Mouse (Mus musculus) E14TG2a.4 (cell line): Measurements from ENCODE around the gene Gm9837.
A peak's percentile ranks its signal among the peaks of the same experiment; 100 is the strongest.

Experiments used
- H3K27me3 ChIP-seq: 2 replicates; pipeline ENCODE4 v1.6.1; 2014; ENCODE audit warnings: low read length, control low read depth; ENCODE audit not compliant: insufficient read depth
- H3K36me3 ChIP-seq: 2 replicates; pipeline ENCODE4 v1.6.1; 2014; ENCODE audit warnings: low read length, control low read depth; ENCODE audit not compliant: insufficient read depth
- H3K4me1 ChIP-seq: replicated peaks from 2 replicates; pipeline ENCODE4 v1.6.1; 2014; ENCODE audit warnings: low read depth, low read length, control low read depth
- H3K4me3 ChIP-seq: replicated peaks from 2 replicates; pipeline ENCODE4 v1.5.1; 2014; ENCODE audit warnings: mild to moderate bottlenecking, low read length
- H3K9me3 ChIP-seq: 2 replicates; pipeline ENCODE4 v1.6.1; 2014; ENCODE audit warnings: low read length, control low read depth
- CTCF ChIP-seq: conservative IDR thresholded peaks from 2 replicates; pipeline ENCODE4 v1.5.1; 2014; ENCODE audit warnings: low read length
- NANOG ChIP-seq: IDR thresholded peaks from 2 replicates; pipeline ENCODE4 v1.6.1; 2014; ENCODE audit warnings: borderline replicate concordance, low read length, mixed read lengths
- POU5F1 ChIP-seq: IDR thresholded peaks from 2 replicates; pipeline ENCODE4 v1.6.1; 2014; ENCODE audit warnings: low read length, borderline replicate concordance

The Gm9837 gene

GRCm38 (mm10) chr11:53456474-53457371 is 13.6 kb downstream of the Gm9837 start, which contains the start of the genes Gm10447 and Shroom1:
TSS of gene Gm10447 (minus strand) at chr11:53457110.
TSS of gene Shroom1 (plus strand) at chr11:53457205.
- peak within 1 kb of the TSS; percentile 76 for H3K4me3 ChIP-seq
- H3K9me3 ChIP-seq = no peaks in the 10 kb centered on the region
- no peaks in the 10 kb centered on the region for H3K36me3 ChIP-seq
- H3K4me1 ChIP-seq = peaks cover 19% of the 10 kb centered on the region
- peaks cover 81% of the 10 kb centered on the region for H3K27me3 ChIP-seq
- TF ChIP-seq CTCF (peak; percentile 13; the same call in 1 of the 2 replicates), POU5F1 (no peak)

- TF ChIP-seq POU5F1 = no peak
- no peak for TF ChIP-seq CTCF
- no peak for TF ChIP-seq NANOG
- Histone ChIP-seq H3K4me1 (peaks cover 12% of the 10 kb centered on the region), H3K27me3 (peaks cover 67% of the 10 kb centered on the region), H3K4me3 (no peak overlapping the region), H3K36me3 (no peaks in the 10 kb centered on the region), H3K9me3 (no peaks in the 10 kb centered on the region)
Observed at GRCm38 (mm10) chr11:53453031-53453430, 17.2 kb downstream of the Gm9837 start.

- peaks cover 61% of the 10 kb centered on the region for H3K27me3 ChIP-seq
- no peaks in the 10 kb centered on the region for H3K9me3 ChIP-seq
- no peak overlapping the region for H3K4me3 ChIP-seq
- peaks cover 8% of the 10 kb centered on the region for H3K4me1 ChIP-seq
- TF ChIP-seq CTCF (no peak), NANOG (no peak), POU5F1 (no peak)
- no peaks in the 10 kb centered on the region for H3K36me3 ChIP-seq
Observed at GRCm38 (mm10) chr11:53452396-53452795, 17.9 kb downstream of the Gm9837 start.

GRCm38 (mm10) chr11:53451361-53451760 is 18.9 kb downstream of the Gm9837 start:
- H3K4me3 ChIP-seq = no peak overlapping the region

GRCm38 (mm10) chr11:53450070-53450705 is 20.1 kb downstream of the Gm9837 start:
- Histone ChIP-seq H3K9me3 (no peaks in the 10 kb centered on the region), H3K4me1 (peaks cover 12% of the 10 kb centered on the region), H3K4me3 (0 out of 2 replicates have a peak overlapping the region, but pooled peaks have one; percentile 30), H3K36me3 (no peaks in the 10 kb centered on the region), H3K27me3 (peaks cover 39% of the 10 kb centered on the region)
- TF ChIP-seq CTCF (no peak), POU5F1 (no peak), NANOG (no peak)

More at GRCm38 (mm10) chr11:53451361-53451760, 18.9 kb downstream of the Gm9837 start:
- TF ChIP-seq CTCF = no peak
- TF ChIP-seq NANOG = no peak
- TF ChIP-seq POU5F1 = no peak
- Histone ChIP-seq H3K27me3 (peaks cover 51% of the 10 kb centered on the region), H3K9me3 (no peaks in the 10 kb centered on the region), H3K36me3 (no peaks in the 10 kb centered on the region), H3K4me1 (no peaks in the 10 kb centered on the region; the same call in 1 of the 2 replicates)

GRCm38 (mm10) chr11:53448529-53448928 is 21.8 kb downstream of the Gm9837 start:
- no peak overlapping the region for H3K4me3 ChIP-seq
- H3K27me3 ChIP-seq = peaks cover 28% of the 10 kb centered on the region
- TF ChIP-seq CTCF (no peak), NANOG (no peak), POU5F1 (no peak)
- H3K4me1 ChIP-seq = peaks cover 13% of the 10 kb centered on the region
- no peaks in the 10 kb centered on the region for H3K36me3 ChIP-seq
- H3K9me3 ChIP-seq = no peaks in the 10 kb centered on the region

- no peaks in the 10 kb centered on the region for H3K9me3 ChIP-seq
- H3K4me3 ChIP-seq = no peak overlapping the region
- H3K36me3 ChIP-seq = no peaks in the 10 kb centered on the region
- H3K27me3 ChIP-seq = peaks cover 27% of the 10 kb centered on the region
- peaks cover 13% of the 10 kb centered on the region for H3K4me1 ChIP-seq
- TF ChIP-seq CTCF = no peak
- TF ChIP-seq POU5F1 = no peak
- no peak for TF ChIP-seq NANOG
Observed at GRCm38 (mm10) chr11:53447996-53448395, 22.3 kb downstream of the Gm9837 start.

GRCm38 (mm10) chr11:53446183-53446582 is 24.1 kb downstream of the Gm9837 start:
- Histone ChIP-seq H3K4me3 (no peak overlapping the region), H3K36me3 (no peaks in the 10 kb centered on the region)
- TF ChIP-seq POU5F1 = no peak
- TF ChIP-seq NANOG = no peak
- TF ChIP-seq CTCF = no peak

More at GRCm38 (mm10) chr11:53446183-53446582, 24.1 kb downstream of the Gm9837 start:
- Histone ChIP-seq H3K4me1 (peaks cover 13% of the 10 kb centered on the region), H3K27me3 (peaks cover 19% of the 10 kb centered on the region), H3K9me3 (no peaks in the 10 kb centered on the region)
